In the genomic region with DNA sequence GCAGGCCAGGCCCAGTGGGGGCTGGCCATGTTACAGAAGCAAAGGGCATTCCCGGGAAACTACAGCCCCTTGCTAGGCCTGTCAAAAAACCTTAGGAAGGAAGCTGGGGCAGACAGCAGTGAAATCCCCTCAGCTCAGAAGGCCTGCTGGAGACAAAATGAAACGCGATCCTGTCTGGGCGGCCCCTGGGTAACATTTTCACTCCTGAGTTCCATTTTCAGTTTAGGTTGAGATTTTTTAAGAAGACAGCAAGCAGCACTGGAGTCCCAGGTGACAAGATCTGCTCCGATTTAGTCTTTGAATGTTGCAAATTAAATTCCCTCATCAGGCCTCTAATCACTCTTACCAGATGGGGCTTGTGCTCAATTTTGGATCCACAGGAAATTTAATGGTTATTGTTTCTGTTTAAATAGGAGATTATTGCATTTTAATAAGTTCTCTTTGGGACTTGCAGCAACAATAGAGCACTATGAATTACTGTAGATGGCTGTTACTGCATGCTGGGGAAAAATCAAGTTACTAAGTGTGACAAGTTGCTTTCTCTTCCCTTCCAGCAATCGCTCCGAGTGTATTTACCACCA, we compare ENCODE assay signal across 12 mouse cellular contexts.
A peak's percentile ranks its signal among the peaks of the same experiment; 100 is the strongest.
DNase-seq lines count a peak whose midpoint lies in the region; ATAC-seq and TF ChIP-seq lines count a peak whose summit lies in the region.
"Had no signal": no experiment of that assay in that cellular context is flagged by ENCODE, and none has a peak within 500 bp of the region (broad histone marks: within the 10 kb centered on the region; RNA-seq: fewer than 3 reads in every experiment).

No protein-coding gene starts in this region.

- H3K9ac ChIP-seq in forebrain, embryonic 11.5 days (ENCODE audit: low read length), result no peak overlapping the region
- no peak overlapping the region for H3K9ac ChIP-seq in hindbrain, postnatal 0 days (replicated peaks; ENCODE audit: low read length)
- H3K9ac ChIP-seq in midbrain, postnatal 0 days (replicated peaks; ENCODE audit: low read length, poor library complexity, severe bottlenecking), result no peak overlapping the region

- peak overlapping the region; percentile 20; the same call in 1 of the 2 replicates for H3K27ac ChIP-seq in gastrocnemius, adult 2 months
- 0 out of 2 replicates have a peak overlapping the region, but pooled peaks have one; percentile 12 for H3K27ac ChIP-seq in forebrain, embryonic 11.5 days (ENCODE audit: low read depth, low read length)
- 0 out of 2 replicates have a peak overlapping the region, but pooled peaks have one; percentile 45 for H3K27ac ChIP-seq in hindbrain, postnatal 0 days
- H3K27ac ChIP-seq in midbrain, postnatal 0 days (ENCODE audit: low read depth, low read length), result no peak overlapping the region
- no peak overlapping the region for H3K27ac ChIP-seq in left cerebral cortex, adult 2 months

- H3K27me3 ChIP-seq in forebrain, embryonic 11.5 days (ENCODE audit: control insufficient read depth, insufficient read depth, low read length), result no peaks in the 10 kb centered on the region
- H3K27me3 ChIP-seq in hindbrain, postnatal 0 days (ENCODE audit: insufficient read depth, low read length), result no peaks in the 10 kb centered on the region
- no peaks in the 10 kb centered on the region for H3K27me3 ChIP-seq in midbrain, postnatal 0 days (ENCODE audit: insufficient read depth, low read length)

- no peaks in the 10 kb centered on the region for H3K9me3 ChIP-seq in forebrain, embryonic 11.5 days (ENCODE audit: control insufficient read depth, low read length)
- H3K9me3 ChIP-seq in hindbrain, postnatal 0 days (ENCODE audit: low read length), result no peaks in the 10 kb centered on the region
- no peaks in the 10 kb centered on the region for H3K9me3 ChIP-seq in midbrain, postnatal 0 days (ENCODE audit: low read length)

- H3K4me3 ChIP-seq in gastrocnemius, adult 2 months, result peak overlapping the region; percentile 19
- H3K4me3 ChIP-seq in forebrain, embryonic 11.5 days (ENCODE audit: low read depth, low read length), result no peak overlapping the region
- H3K4me3 ChIP-seq in hindbrain, postnatal 0 days (ENCODE audit: low read length), result no peak overlapping the region
- H3K4me3 ChIP-seq in midbrain, postnatal 0 days (ENCODE audit: low read depth, low read length), result no peak overlapping the region
- H3K4me3 ChIP-seq in lung, adult 2 months (replicated peaks; ENCODE audit: extremely low read depth, low read depth, low read length), result no peak overlapping the region
- H3K4me3 ChIP-seq in left cerebral cortex, adult 2 months, result no peak overlapping the region

- no peaks in the 10 kb centered on the region for H3K36me3 ChIP-seq in forebrain, embryonic 11.5 days (ENCODE audit: control insufficient read depth, insufficient read depth, low read length)
- H3K36me3 ChIP-seq in hindbrain, postnatal 0 days (ENCODE audit: insufficient read depth, low read length), result no peaks in the 10 kb centered on the region
- H3K36me3 ChIP-seq in midbrain, postnatal 0 days (ENCODE audit: insufficient read depth, low read length), result no peaks in the 10 kb centered on the region
- H3K36me3 ChIP-seq: G1E had no signal

- WGBS in forebrain, embryonic 11.5 days, result 35% methylated on average over 7 of the region's 7 CpGs
- WGBS in hindbrain, postnatal 0 days, result 27% methylated on average over 7 of the region's 7 CpGs
- WGBS in midbrain, postnatal 0 days, result 27% methylated on average over 7 of the region's 7 CpGs
- 76% methylated on average over 7 of the region's 7 CpGs for whole genome bisulfite sequencing in lung, adult 2 months

- no peak overlapping the region for H3K4me2 ChIP-seq in forebrain, embryonic 11.5 days (ENCODE audit: low read depth, low read length, severe bottlenecking)
- no peak overlapping the region for H3K4me2 ChIP-seq in hindbrain, postnatal 0 days (ENCODE audit: low read depth, low read length)
- H3K4me2 ChIP-seq in midbrain, postnatal 0 days (ENCODE audit: low read depth, low read length, poor library complexity, severe bottlenecking), result no peak overlapping the region

- no peak for TF ChIP-seq CTCF in gastrocnemius, adult 2 months (IDR thresholded peaks at IDR 0.05)
- no peak for TF ChIP-seq CTCF in hindbrain, postnatal 0 days (IDR thresholded peaks at IDR 0.05; ENCODE audit: low read depth)
- no peak for TF ChIP-seq CTCF in midbrain, postnatal 0 days (IDR thresholded peaks at IDR 0.05)
- TF ChIP-seq CTCF in lung, adult 2 months (IDR thresholded peaks at IDR 0.05; ENCODE audit: insufficient read depth, low read length), result no peak
- no peak for TF ChIP-seq CTCF in left cerebral cortex, adult 2 months (IDR thresholded peaks at IDR 0.05)

- peaks cover 7% of the 10 kb centered on the region for H3K4me1 ChIP-seq in forebrain, embryonic 11.5 days (replicated peaks; ENCODE audit: control insufficient read depth, insufficient read depth, low read length)
- H3K4me1 ChIP-seq in hindbrain, postnatal 0 days (ENCODE audit: insufficient read depth, low read length), result 0 out of 2 replicates have a peak, but pooled peaks cover 3% of the 10 kb centered on the region
- H3K4me1 ChIP-seq in midbrain, postnatal 0 days (ENCODE audit: insufficient read depth, low read length), result peaks cover 4% of the 10 kb centered on the region; the same call in 1 of the 2 replicates
- no peaks in the 10 kb centered on the region for H3K4me1 ChIP-seq in lung, adult 2 months (ENCODE audit: control insufficient read depth, insufficient read depth, low read length)

- intact Hi-C loops in gastrocnemius, adult 2 months (cut with DNase I), result no loop called here
- intact Hi-C loops in left cerebral cortex, postnatal 4 days (cut with DNase I), result no loop called here
- intact Hi-C loops in left cerebral cortex, adult 2 months (cut with DNase I), result no loop called here

- DNase-seq in gastrocnemius, adult 2 months, result no peak
- DNase-seq in gastrocnemius, postnatal 25 days, result no peak
- peak; percentile 52 for DNase-seq in forebrain, embryonic 11.5 days (ENCODE audit: low spot score)
- DNase-seq in hindbrain, postnatal 0 days (ENCODE audit: low spot score), result peak; percentile 61
- peak; percentile 73 for DNase-seq in midbrain, postnatal 0 days (ENCODE audit: low spot score)
- no peak for DNase-seq in lung, adult 2 months
- DNase-seq in left cerebral cortex, postnatal 4 days, result no peak
- no peak for DNase-seq in left cerebral cortex, adult 2 months (ENCODE audit: extremely low spot score in 1 of 2, low spot score in 2 of 2)
- DNase-seq: cerebellum, adult 18-20 months; lung, postnatal 10 days; thymus, postnatal 4 days had no signal

- no peak for ATAC-seq in forebrain, embryonic 11.5 days (replicated peaks; ENCODE audit: low FRiP score)
- ATAC-seq in hindbrain, postnatal 0 days, result no peak
- ATAC-seq in midbrain, postnatal 0 days (ENCODE audit: low FRiP score), result no peak

- no peak for TF ChIP-seq POLR2A in lung, adult 2 months (IDR thresholded peaks at IDR 0.05; ENCODE audit: borderline replicate concordance, extremely low read depth, low read depth, low read length)

Comparison
In these comparisons a context has a peak if more than half of its experiments do, and no peak if none do; other contexts are left out.
1. DNase-seq: peak in forebrain, embryonic 11.5 days (single experiment), hindbrain, postnatal 0 days (single experiment) and midbrain, postnatal 0 days (single experiment); none in gastrocnemius, adult 2 months (single experiment), gastrocnemius, postnatal 25 days (single experiment), lung, adult 2 months (single experiment), left cerebral cortex, postnatal 4 days (single experiment) and left cerebral cortex, adult 2 months (0 of 2).
2. H3K27ac ChIP-seq: peak in gastrocnemius, adult 2 months (single experiment), forebrain, embryonic 11.5 days (single experiment) and hindbrain, postnatal 0 days (single experiment); none in midbrain, postnatal 0 days (single experiment) and left cerebral cortex, adult 2 months (single experiment).